Mouse (Mus musculus): ENCODE results near the gene Nfkb1. TPM values are rescaled to one million over a fixed set of nuclear protein-coding genes. Genes with fewer than 3 reads are reported as not detected.

The Nfkb1 gene
- total and polyA plus RNA-seq, 2 experiments from 2014 or later, result 4.2 to 26.2 TPM

GRCm38 (mm10) chr3:135607660-135608473 is 83.5 kb downstream of the Nfkb1 start:
- Histone ChIP-seq H3K9ac (replicated peaks; ENCODE audit: low read length, poor library complexity, severe bottlenecking) (no peak overlapping the region), H3K27ac (ENCODE audit: low read depth, low read length) (no peak overlapping the region), H3K9me3 (ENCODE audit: low read length) (no peaks in the 10 kb centered on the region), H3K36me3 (ENCODE audit: insufficient read depth, low read length) (peaks cover 22% of the 10 kb centered on the region), H3K4me2 (ENCODE audit: low read depth, low read length, poor library complexity, severe bottlenecking) (no peak overlapping the region), H3K27me3 (ENCODE audit: insufficient read depth, low read length) (no peaks in the 10 kb centered on the region), H3K4me3 (ENCODE audit: low read depth, low read length) (no peak overlapping the region), H3K4me1 (ENCODE audit: insufficient read depth, low read length) (0 out of 2 replicates have a peak, but pooled peaks cover 4% of the 10 kb centered on the region)
- ATAC-seq (ENCODE audit: low FRiP score), result no peak
- no peak for TF ChIP-seq CTCF (IDR thresholded peaks at IDR 0.05)
- whole genome bisulfite sequencing, result 91% methylated on average over 24 of the region's 24 CpGs
- DNase-seq (ENCODE audit: low spot score), result no peak

GRCm38 (mm10) chr3:135607021-135607420 is 84.3 kb downstream of the Nfkb1 start:
- no peak for ATAC-seq (ENCODE audit: low FRiP score)
- H3K4me3 ChIP-seq (ENCODE audit: low read depth, low read length), result no peak overlapping the region
- no peak overlapping the region for H3K4me2 ChIP-seq (ENCODE audit: low read depth, low read length, poor library complexity, severe bottlenecking)
- no peaks in the 10 kb centered on the region for H3K27me3 ChIP-seq (ENCODE audit: insufficient read depth, low read length)
- no peak for TF ChIP-seq CTCF (IDR thresholded peaks at IDR 0.05)
- WGBS, result 89% methylated on average over 9 of the region's 9 CpGs
- no peak overlapping the region for H3K27ac ChIP-seq (ENCODE audit: low read depth, low read length)
- no peaks in the 10 kb centered on the region for H3K9me3 ChIP-seq (ENCODE audit: low read length)
- no peak for DNase-seq (ENCODE audit: low spot score)
- H3K36me3 ChIP-seq (ENCODE audit: insufficient read depth, low read length), result peaks cover 26% of the 10 kb centered on the region
- 0 out of 2 replicates have a peak, but pooled peaks cover 4% of the 10 kb centered on the region for H3K4me1 ChIP-seq (ENCODE audit: insufficient read depth, low read length)
- H3K9ac ChIP-seq (replicated peaks; ENCODE audit: low read length, poor library complexity, severe bottlenecking), result no peak overlapping the region

- Histone ChIP-seq H3K9me3 (ENCODE audit: low read length) (no peaks in the 10 kb centered on the region), H3K9ac (replicated peaks; ENCODE audit: low read length, poor library complexity, severe bottlenecking) (no peak overlapping the region), H3K4me3 (ENCODE audit: low read depth, low read length) (no peak overlapping the region), H3K4me1 (ENCODE audit: insufficient read depth, low read length) (0 out of 2 replicates have a peak, but pooled peaks cover 4% of the 10 kb centered on the region), H3K27me3 (ENCODE audit: insufficient read depth, low read length) (no peaks in the 10 kb centered on the region), H3K4me2 (ENCODE audit: low read depth, low read length, poor library complexity, severe bottlenecking) (no peak overlapping the region), H3K36me3 (ENCODE audit: insufficient read depth, low read length) (peaks cover 28% of the 10 kb centered on the region), H3K27ac (ENCODE audit: low read depth, low read length) (no peak overlapping the region)
- WGBS, result 90% methylated on average over 8 of the region's 8 CpGs
- TF ChIP-seq CTCF (IDR thresholded peaks at IDR 0.05), result no peak
- DNase-seq (ENCODE audit: low spot score) (no peak), ATAC-seq (ENCODE audit: low FRiP score) (no peak)
Observed at GRCm38 (mm10) chr3:135606592-135606991, 84.8 kb downstream of the Nfkb1 start.

GRCm38 (mm10) chr3:135605474-135605873 is 85.9 kb downstream of the Nfkb1 start:
- no peak overlapping the region for H3K4me2 ChIP-seq (ENCODE audit: low read depth, low read length, poor library complexity, severe bottlenecking)
- H3K4me3 ChIP-seq (ENCODE audit: low read depth, low read length), result no peak overlapping the region
- no peak overlapping the region for H3K9ac ChIP-seq (replicated peaks; ENCODE audit: low read length, poor library complexity, severe bottlenecking)
- DNase-seq (ENCODE audit: low spot score), result no peak
- no peaks in the 10 kb centered on the region for H3K9me3 ChIP-seq (ENCODE audit: low read length)
- no peak overlapping the region for H3K27ac ChIP-seq (ENCODE audit: low read depth, low read length)
- H3K27me3 ChIP-seq (ENCODE audit: insufficient read depth, low read length), result no peaks in the 10 kb centered on the region
- TF ChIP-seq CTCF (IDR thresholded peaks at IDR 0.05), result no peak
- 66% methylated on average over 4 of the region's 4 CpGs for WGBS
- H3K36me3 ChIP-seq (ENCODE audit: insufficient read depth, low read length), result peaks cover 34% of the 10 kb centered on the region
- H3K4me1 ChIP-seq (ENCODE audit: insufficient read depth, low read length), result 0 out of 2 replicates have a peak, but pooled peaks cover under 1% of the 10 kb centered on the region
- ATAC-seq (ENCODE audit: low FRiP score), result no peak

GRCm38 (mm10) chr3:135604626-135605417 is 86.5 kb downstream of the Nfkb1 start:
- DNase-seq (ENCODE audit: low spot score) (no peak), ATAC-seq (ENCODE audit: low FRiP score) (no peak)
- Histone ChIP-seq H3K27me3 (ENCODE audit: insufficient read depth, low read length) (no peaks in the 10 kb centered on the region), H3K4me2 (ENCODE audit: low read depth, low read length, poor library complexity, severe bottlenecking) (no peak overlapping the region), H3K4me1 (ENCODE audit: insufficient read depth, low read length) (no peaks in the 10 kb centered on the region), H3K27ac (ENCODE audit: low read depth, low read length) (no peak overlapping the region), H3K4me3 (ENCODE audit: low read depth, low read length) (no peak overlapping the region), H3K9me3 (ENCODE audit: low read length) (no peaks in the 10 kb centered on the region), H3K36me3 (ENCODE audit: insufficient read depth, low read length) (peaks cover 38% of the 10 kb centered on the region), H3K9ac (replicated peaks; ENCODE audit: low read length, poor library complexity, severe bottlenecking) (no peak overlapping the region)
- 92% methylated on average over 10 of the region's 10 CpGs for WGBS
- no peak for TF ChIP-seq CTCF (IDR thresholded peaks at IDR 0.05)

GRCm38 (mm10) chr3:135602731-135603130 is 88.6 kb downstream of the Nfkb1 start:
- 90% methylated on average over 10 of the region's 10 CpGs for whole genome bisulfite sequencing
- no peak overlapping the region for H3K9ac ChIP-seq (replicated peaks; ENCODE audit: low read length, poor library complexity, severe bottlenecking)
- DNase-seq (ENCODE audit: low spot score) (no peak), ATAC-seq (ENCODE audit: low FRiP score) (no peak)
- H3K36me3 ChIP-seq (ENCODE audit: insufficient read depth, low read length), result peaks cover 38% of the 10 kb centered on the region
- H3K4me3 ChIP-seq (ENCODE audit: low read depth, low read length), result no peak overlapping the region
- no peaks in the 10 kb centered on the region for H3K27me3 ChIP-seq (ENCODE audit: insufficient read depth, low read length)
- H3K9me3 ChIP-seq (ENCODE audit: low read length), result no peaks in the 10 kb centered on the region
- H3K27ac ChIP-seq (ENCODE audit: low read depth, low read length), result no peak overlapping the region
- no peaks in the 10 kb centered on the region for H3K4me1 ChIP-seq (ENCODE audit: insufficient read depth, low read length)
- H3K4me2 ChIP-seq (ENCODE audit: low read depth, low read length, poor library complexity, severe bottlenecking), result no peak overlapping the region
- no peak for TF ChIP-seq CTCF (IDR thresholded peaks at IDR 0.05)
